8 mouse cellular contexts compared by ENCODE assay signal in genomic region chr3:52268737-52269513, GRCm38 (mm10). TPM values are rescaled to one million over a fixed set of nuclear protein-coding genes. Genes with fewer than 3 reads are reported as not detected.
DNase-seq lines count a peak whose midpoint lies in the region; ATAC-seq and TF ChIP-seq lines count a peak whose summit lies in the region.

No protein-coding gene starts in this region.

- H3K27me3 ChIP-seq in embryonic facial prominence, embryonic 12.5 days, result peaks cover 29% of the 10 kb centered on the region
- H3K27me3 ChIP-seq in heart, embryonic 13.5 days (replicated peaks), result peaks cover 17% of the 10 kb centered on the region
- H3K27me3 ChIP-seq in kidney, postnatal 0 days (ENCODE audit: insufficient read depth, low read length), result no peaks in the 10 kb centered on the region
- no peaks in the 10 kb centered on the region for H3K27me3 ChIP-seq in small intestine, adult 2 months (ENCODE audit: control insufficient read depth, insufficient read depth, low read length)

- no peak for TF ChIP-seq POLR2A in small intestine, adult 2 months (IDR thresholded peaks at IDR 0.05; ENCODE audit: low read depth, low read length)

- no peaks in the 10 kb centered on the region for H3K36me3 ChIP-seq in embryonic facial prominence, embryonic 12.5 days
- H3K36me3 ChIP-seq in heart, embryonic 13.5 days, result no peaks in the 10 kb centered on the region
- no peaks in the 10 kb centered on the region for H3K36me3 ChIP-seq in kidney, postnatal 0 days (ENCODE audit: insufficient read depth, low read length)
- no peaks in the 10 kb centered on the region for H3K36me3 ChIP-seq in macrophage (ENCODE audit: inconsistent target)
- H3K36me3 ChIP-seq in small intestine, adult 2 months (ENCODE audit: control insufficient read depth, insufficient read depth, low read length), result no peaks in the 10 kb centered on the region

- peak overlapping the region; percentile 84 for H3K4me3 ChIP-seq in embryonic facial prominence, embryonic 12.5 days
- H3K4me3 ChIP-seq in heart, embryonic 13.5 days, result peak overlapping the region; percentile 97
- H3K4me3 ChIP-seq in kidney, postnatal 0 days (replicated peaks; ENCODE audit: low read depth, low read length), result peak overlapping the region; percentile 95
- peak overlapping the region; percentile 45 for H3K4me3 ChIP-seq in macrophage (ENCODE audit: inconsistent target)
- peak overlapping the region; percentile 97 for H3K4me3 ChIP-seq in small intestine, adult 2 months (ENCODE audit: low read depth, low read length)

- H3K9me3 ChIP-seq in embryonic facial prominence, embryonic 12.5 days, result no peaks in the 10 kb centered on the region
- H3K9me3 ChIP-seq in heart, embryonic 13.5 days, result no peaks in the 10 kb centered on the region
- H3K9me3 ChIP-seq in kidney, postnatal 0 days (replicated peaks; ENCODE audit: low read length), result no peaks in the 10 kb centered on the region

- peak overlapping the region; percentile 96 for H3K4me2 ChIP-seq in embryonic facial prominence, embryonic 12.5 days (replicated peaks)
- H3K4me2 ChIP-seq in heart, embryonic 13.5 days, result peak overlapping the region; percentile 97
- peak overlapping the region; percentile 94 for H3K4me2 ChIP-seq in kidney, postnatal 0 days (ENCODE audit: low read length)

- DNase-seq in CD4-positive, CD25-positive, alpha-beta regulatory T cell, adult 2 months (ENCODE audit: low read depth, low spot score), result peak; percentile 66
- DNase-seq in adrenal gland, adult 2 months, result peak; percentile 77
- peak; percentile 69 for DNase-seq in kidney, postnatal 0 days (ENCODE audit: low spot score)

- H3K9ac ChIP-seq in embryonic facial prominence, embryonic 12.5 days, result peak overlapping the region; percentile 77
- H3K9ac ChIP-seq in heart, embryonic 13.5 days, result peak overlapping the region; percentile 94
- H3K9ac ChIP-seq in kidney, postnatal 0 days (ENCODE audit: low read depth, low read length), result peak overlapping the region; percentile 90

- H3K79me2 ChIP-seq in macrophage (ENCODE audit: inconsistent target), result peaks cover 27% of the 10 kb centered on the region; the same call in 1 of the 2 replicates

- 0 out of 2 replicates have a peak, but pooled peaks have one; percentile 18 for ATAC-seq in embryonic facial prominence, embryonic 12.5 days (ENCODE audit: insufficient number of reproducible peaks, insufficient read depth, low FRiP score, low TSS enrichment)
- no peak for ATAC-seq in heart, embryonic 13.5 days (ENCODE audit: extremely low read depth, insufficient number of reproducible peaks, low FRiP score, low TSS enrichment)
- peak; percentile 64 for ATAC-seq in kidney, postnatal 0 days (replicated peaks; ENCODE audit: low FRiP score, low read depth)
- ATAC-seq in frontal cortex, adult (ENCODE audit: low TSS enrichment), result no peak

- WGBS in embryonic facial prominence, embryonic 12.5 days, result under 1% methylated on average over 87 of the region's 89 CpGs
- WGBS in heart, embryonic 13.5 days, result 1% methylated on average over 71 of the region's 89 CpGs
- WGBS in kidney, postnatal 0 days, result under 1% methylated on average over 87 of the region's 89 CpGs
- WGBS in macrophage (ENCODE audit: missing documents), result under 1% methylated on average over 84 of the region's 89 CpGs
- under 1% methylated on average over 86 of the region's 89 CpGs for WGBS in small intestine, adult 2 months

- no peak for TF ChIP-seq CTCF in kidney, postnatal 0 days (IDR thresholded peaks at IDR 0.05; ENCODE audit: low read depth)
- TF ChIP-seq CTCF in small intestine, adult 2 months (IDR thresholded peaks at IDR 0.05; ENCODE audit: extremely low read depth, insufficient read length, insufficient replicate concordance, low read depth, low read length), result no peak

- peak overlapping the region; percentile 85 for H3K27ac ChIP-seq in embryonic facial prominence, embryonic 12.5 days
- peak overlapping the region; percentile 95 for H3K27ac ChIP-seq in heart, embryonic 13.5 days (replicated peaks)
- H3K27ac ChIP-seq in kidney, postnatal 0 days, result peak overlapping the region; percentile 97
- H3K27ac ChIP-seq in macrophage, result no peak overlapping the region
- peak overlapping the region; percentile 95 for H3K27ac ChIP-seq in small intestine, adult 2 months (ENCODE audit: insufficient read depth, low read depth, low read length)

- H3K4me1 ChIP-seq in embryonic facial prominence, embryonic 12.5 days, result peaks cover 11% of the 10 kb centered on the region; the same call in 1 of the 2 replicates
- H3K4me1 ChIP-seq in heart, embryonic 13.5 days, result peaks cover 35% of the 10 kb centered on the region
- H3K4me1 ChIP-seq in kidney, postnatal 0 days (replicated peaks; ENCODE audit: insufficient read depth, low read length), result 0 out of 2 replicates have a peak, but pooled peaks cover 4% of the 10 kb centered on the region
- H3K4me1 ChIP-seq in small intestine, adult 2 months (ENCODE audit: control insufficient read depth, insufficient read depth, insufficient read length, low read length), result peaks cover 2% of the 10 kb centered on the region; the same call in 1 of the 2 replicates

RNA-seq across cellular contexts. Expression of gene Foxo1, which starts 0.8 kb away (rescaled TPM):
- 10 to 100 TPM; 21.8 to 27.9 TPM for total RNA-seq in adrenal gland, adult 2 months (2021)
- 22.5 and 23.1 TPM in 2 replicates for polyA plus RNA-seq in adrenal gland, adult 2 months (2012; rRNA removed)
- polyA plus RNA-seq in embryonic facial prominence, embryonic 12.5 days (2016; fragmentation: Nextera tagmentation; extraction: Ambion mirVana), result 7.5 and 7.7 TPM in 2 replicates
- polyA plus RNA-seq in heart, embryonic 13.5 days (2015; fragmentation: Nextera tagmentation; extraction: Ambion mirVana), result 5.4 and 6.1 TPM in 2 replicates
- 7.0 and 8.6 TPM in 2 replicates for polyA plus RNA-seq in kidney, postnatal 0 days (2015; fragmentation: Nextera tagmentation; extraction: Ambion mirVana)
- total RNA-seq in macrophage (2018; cell fraction: chromatin; rRNA removed), result 1 to 10 TPM; 1.4 to 7.5 (median 4.2) TPM
- total RNA-seq in macrophage (2018; cell fraction: cytosol; rRNA removed), result 1 to 10 TPM; 2.6 to 6.7 (median 4.1) TPM
- total RNA-seq in macrophage (2018; cell fraction: nucleus; rRNA removed), result 1 to 10 TPM; 1.7 to 9.2 (median 4.7) TPM
- polyA plus RNA-seq in macrophage (2018), result 3.0 to 4.8 TPM (median 3.3 TPM) in 3 replicates
- polyA plus RNA-seq in small intestine, adult 2 months (2012; rRNA removed), result 6.0 and 13.3 TPM in 2 replicates

Comparison
In these comparisons a context has a peak if more than half of its experiments do, and no peak if none do; other contexts are left out.
1. ATAC-seq: peak in embryonic facial prominence, embryonic 12.5 days (single experiment) and kidney, postnatal 0 days (single experiment); none in heart, embryonic 13.5 days (single experiment) and frontal cortex, adult (single experiment).
2. H3K4me3 ChIP-seq: peak in every context shown above with its lines; median percentile 97 in heart, embryonic 13.5 days; 97 in small intestine, adult 2 months; 95 in kidney, postnatal 0 days; 84 in embryonic facial prominence, embryonic 12.5 days; 45 in macrophage.
3. Peak in every context shown above with its lines, with median percentiles within 50 percentile points of each other: DNase-seq, H3K4me2 ChIP-seq and H3K9ac ChIP-seq.